Comparison of ENCODE assay signal across 8 mouse cellular contexts in genomic region chr13:43191741-43192192, GRCm38 (mm10). TPM values are rescaled to one million over a fixed set of nuclear protein-coding genes. Genes with fewer than 3 reads are reported as not detected.
DNase-seq lines count a peak whose midpoint lies in the region; ATAC-seq and TF ChIP-seq lines count a peak whose summit lies in the region.

No protein-coding gene starts in this region.

- ATAC-seq in heart, embryonic 15.5 days (replicated peaks; ENCODE audit: insufficient number of reproducible peaks, insufficient read depth, low FRiP score, low read depth), result peak; percentile 68
- ATAC-seq in limb, embryonic 14.5 days (ENCODE audit: low FRiP score, low read depth), result no peak
- no peak for ATAC-seq in midbrain, embryonic 15.5 days (replicated peaks)

- TF ChIP-seq CTCF in gastrocnemius, adult 2 months (IDR thresholded peaks at IDR 0.05), result no peak

- H3K4me3 ChIP-seq in gastrocnemius, adult 2 months, result peak overlapping the region; percentile 43
- H3K4me3 ChIP-seq in heart, embryonic 15.5 days, result peak overlapping the region; percentile 24
- no peak overlapping the region for H3K4me3 ChIP-seq in limb, embryonic 14.5 days (replicated peaks; ENCODE audit: low read length)
- no peak overlapping the region for H3K4me3 ChIP-seq in midbrain, embryonic 15.5 days

- under 1% methylated on average over 14 of the region's 14 CpGs for WGBS in heart, embryonic 15.5 days
- WGBS in limb, embryonic 14.5 days, result 8% methylated on average over 14 of the region's 14 CpGs
- 10% methylated on average over 14 of the region's 14 CpGs for WGBS in midbrain, embryonic 15.5 days

- no peak for TF ChIP-seq POLR2A in limb, embryonic 14.5 days (IDR thresholded peaks at IDR 0.05; ENCODE audit: borderline replicate concordance, extremely low read depth, insufficient read depth, insufficient read length)

- no peaks in the 10 kb centered on the region for H3K27me3 ChIP-seq in heart, embryonic 15.5 days
- no peaks in the 10 kb centered on the region for H3K27me3 ChIP-seq in limb, embryonic 14.5 days (ENCODE audit: control insufficient read depth, insufficient read depth, low read length)
- no peaks in the 10 kb centered on the region for H3K27me3 ChIP-seq in midbrain, embryonic 15.5 days (replicated peaks)

- H3K9me3 ChIP-seq in heart, embryonic 15.5 days (replicated peaks), result no peaks in the 10 kb centered on the region
- no peaks in the 10 kb centered on the region for H3K9me3 ChIP-seq in limb, embryonic 14.5 days (ENCODE audit: control insufficient read depth, low read length)
- H3K9me3 ChIP-seq in midbrain, embryonic 15.5 days, result no peaks in the 10 kb centered on the region

- H3K27ac ChIP-seq in gastrocnemius, adult 2 months, result no peak overlapping the region
- peak overlapping the region; percentile 77 for H3K27ac ChIP-seq in heart, embryonic 15.5 days
- H3K27ac ChIP-seq in limb, embryonic 14.5 days (replicated peaks; ENCODE audit: low read depth, low read length), result no peak overlapping the region
- H3K27ac ChIP-seq in midbrain, embryonic 15.5 days, result no peak overlapping the region

- peaks cover 53% of the 10 kb centered on the region for H3K4me1 ChIP-seq in heart, embryonic 15.5 days (replicated peaks)
- H3K4me1 ChIP-seq in limb, embryonic 14.5 days (ENCODE audit: control insufficient read depth, insufficient read depth, low read length), result no peaks in the 10 kb centered on the region
- H3K4me1 ChIP-seq in midbrain, embryonic 15.5 days, result no peaks in the 10 kb centered on the region

- H3K36me3 ChIP-seq in heart, embryonic 15.5 days, result no peaks in the 10 kb centered on the region
- no peaks in the 10 kb centered on the region for H3K36me3 ChIP-seq in limb, embryonic 14.5 days (ENCODE audit: control insufficient read depth, insufficient read depth, low read length)
- H3K36me3 ChIP-seq in midbrain, embryonic 15.5 days (replicated peaks), result no peaks in the 10 kb centered on the region

- intact Hi-C loops in gastrocnemius, adult 2 months (cut with DNase I), result no loop called here
- intact Hi-C loops in gastrocnemius, postnatal 36 days (cut with DNase I), result no loop called here

- H3K9ac ChIP-seq in heart, embryonic 15.5 days, result no peak overlapping the region
- no peak overlapping the region for H3K9ac ChIP-seq in limb, embryonic 14.5 days (ENCODE audit: low read depth, low read length, severe bottlenecking)
- H3K9ac ChIP-seq in midbrain, embryonic 15.5 days, result no peak overlapping the region

- H3K4me2 ChIP-seq in heart, embryonic 15.5 days, result peak overlapping the region; percentile 54
- H3K4me2 ChIP-seq in limb, embryonic 14.5 days (replicated peaks; ENCODE audit: low read depth, low read length, severe bottlenecking), result 0 out of 2 replicates have a peak overlapping the region, but pooled peaks have one; percentile 11
- H3K4me2 ChIP-seq in midbrain, embryonic 15.5 days, result peak overlapping the region; percentile 25

- DNase-seq in gastrocnemius, adult 2 months, result no peak
- no peak for DNase-seq in gastrocnemius, postnatal 36 days
- peak; percentile 65 for DNase-seq in c-Kit-positive CD71-positive TER-119-positive erythroid progenitor cells, embryonic 14.5 days (ENCODE audit: low spot score)
- no peak for DNase-seq in limb, embryonic 14.5 days (ENCODE audit: low spot score)
- no peak for DNase-seq in cerebellum, postnatal 36 days
- no peak for DNase-seq in urinary bladder, adult 2 months (ENCODE audit: low spot score)

RNA-seq across cellular contexts. Expression of gene Tbc1d7, which starts 20.5 kb away (rescaled TPM):
- total RNA-seq in gastrocnemius, adult 2 months (2021), result 10 to 100 TPM; 20.7 to 29.4 TPM
- 10 to 100 TPM; 26.0 to 26.4 TPM for total RNA-seq in gastrocnemius, postnatal 36 days (2021)
- 50.1 and 54.5 TPM in 2 replicates for polyA plus RNA-seq in heart, embryonic 15.5 days (2015; fragmentation: Nextera tagmentation; extraction: Ambion mirVana)
- polyA plus RNA-seq in limb, embryonic 14.5 days (2012; rRNA removed), result 28.6 and 31.6 TPM in 2 replicates
- polyA plus RNA-seq in limb, embryonic 14.5 days (2014; fragmentation: Nextera tagmentation; extraction: Ambion mirVana), result 52.4 and 57.0 TPM in 2 replicates
- polyA plus RNA-seq in midbrain, embryonic 15.5 days (2015; fragmentation: Nextera tagmentation; extraction: Ambion mirVana), result 84.9 and 93.0 TPM in 2 replicates
- polyA plus RNA-seq in urinary bladder, adult 2 months (2012; rRNA removed), result 23.7 and 25.1 TPM in 2 replicates

Comparison
In these comparisons a context has a peak if more than half of its experiments do, and no peak if none do; other contexts are left out.
1. H3K4me3 ChIP-seq: peak in gastrocnemius, adult 2 months (single experiment) and heart, embryonic 15.5 days (single experiment); none in limb, embryonic 14.5 days (single experiment) and midbrain, embryonic 15.5 days (single experiment).
2. Peak in every context shown above with its lines, with median percentiles within 50 percentile points of each other: H3K4me2 ChIP-seq.